Mouse (Mus musculus): Measurements from ENCODE around the gene Araf. TPM values are rescaled to one million over a fixed set of nuclear protein-coding genes. Genes with fewer than 3 reads are reported as not detected.

Araf gene
- total RNA-seq, 2 experiments from 2014 or later, result 84.4 to 85.1 TPM

DNA sequence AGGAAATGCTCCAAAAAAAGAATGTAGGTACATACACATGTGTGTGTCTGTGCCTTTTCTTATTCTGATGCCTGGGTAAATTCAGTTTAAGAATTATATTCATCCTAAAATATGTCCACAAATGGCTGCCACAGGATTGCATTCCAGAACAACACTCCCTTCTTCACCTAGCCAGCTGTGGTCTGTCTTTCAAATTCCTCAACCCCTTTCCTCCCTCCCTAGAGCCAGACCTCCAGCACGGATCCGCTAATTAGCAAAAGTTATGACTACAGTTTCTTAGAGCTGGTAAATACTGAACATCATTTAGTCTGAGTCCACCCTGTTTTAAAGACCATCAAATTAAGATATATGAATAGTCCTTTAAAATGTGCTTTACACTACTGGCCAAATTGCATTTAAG, 50.2 kb downstream of the Araf start:
- intact Hi-C loops (cut with DNase I), result loop anchor here (5.0 kb wide), 1 partner anchor 99 kb away; no protein-coding TSS in a partner anchor
- DNase-seq, result no peak

DNA sequence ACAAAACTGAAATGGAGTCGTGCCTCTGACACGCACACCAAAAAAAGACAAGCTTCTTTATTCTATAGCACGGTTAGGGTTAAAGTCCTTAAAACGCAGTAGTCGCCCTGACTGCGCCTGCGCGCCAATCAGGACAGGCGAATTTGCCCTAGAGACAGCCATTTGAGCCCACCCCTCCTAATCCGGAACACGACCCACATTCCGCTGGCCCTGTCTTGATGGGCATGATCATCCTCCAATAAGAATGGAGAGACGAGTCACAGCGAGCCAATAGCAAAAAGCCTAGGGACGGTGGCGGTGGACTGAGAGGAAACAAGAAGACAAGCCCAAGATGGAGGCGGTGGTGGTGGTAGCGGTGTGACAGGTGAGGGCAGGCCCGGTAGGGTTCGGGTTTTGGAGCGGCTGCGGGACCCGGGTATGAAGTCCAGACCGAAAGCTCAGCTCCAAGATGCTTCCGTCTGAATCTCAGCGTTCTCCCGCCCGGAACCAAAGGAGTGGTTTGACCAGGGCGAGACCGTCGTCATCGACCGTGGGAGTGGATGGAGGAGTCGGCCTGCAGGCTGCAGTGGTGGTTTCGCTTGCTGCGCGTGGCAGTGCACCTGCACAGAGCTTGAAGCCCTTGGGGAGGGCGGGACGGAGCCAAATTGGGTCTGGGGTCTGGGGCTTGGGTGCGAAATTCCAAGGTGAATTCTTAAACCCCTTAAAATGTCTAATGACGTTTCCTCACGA, 50.8 kb downstream of the Araf start:
- DNase-seq, result peak; percentile 94 to 96
- intact Hi-C loops (cut with DNase I), result loop anchor here (5.0 kb wide), 1 partner anchor 99 kb away; no protein-coding TSS in a partner anchor

DNA sequence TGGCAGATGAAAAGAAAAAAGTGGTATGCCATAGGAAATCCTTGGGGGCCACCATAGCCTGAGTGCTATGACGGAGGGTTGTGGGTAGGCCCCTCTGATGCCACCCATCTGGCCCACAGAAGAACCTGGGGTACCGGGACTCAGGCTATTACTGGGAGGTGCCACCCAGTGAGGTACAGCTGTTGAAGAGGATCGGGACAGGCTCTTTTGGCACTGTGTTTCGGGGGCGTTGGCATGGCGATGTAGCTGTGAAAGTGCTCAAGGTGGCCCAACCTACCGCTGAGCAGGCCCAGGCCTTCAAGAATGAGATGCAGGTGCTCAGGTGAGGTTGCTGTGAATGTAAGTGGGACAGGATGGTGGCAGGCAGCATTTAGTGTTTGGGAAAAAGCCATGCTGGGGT, 56.2 kb downstream of the Araf start:
- intact Hi-C loops (cut with DNase I), result loop anchor here (10.0 kb wide), 1 partner anchor 169 kb away; the partner anchor contains the start of gene Cdk16
- no peak for DNase-seq

DNA sequence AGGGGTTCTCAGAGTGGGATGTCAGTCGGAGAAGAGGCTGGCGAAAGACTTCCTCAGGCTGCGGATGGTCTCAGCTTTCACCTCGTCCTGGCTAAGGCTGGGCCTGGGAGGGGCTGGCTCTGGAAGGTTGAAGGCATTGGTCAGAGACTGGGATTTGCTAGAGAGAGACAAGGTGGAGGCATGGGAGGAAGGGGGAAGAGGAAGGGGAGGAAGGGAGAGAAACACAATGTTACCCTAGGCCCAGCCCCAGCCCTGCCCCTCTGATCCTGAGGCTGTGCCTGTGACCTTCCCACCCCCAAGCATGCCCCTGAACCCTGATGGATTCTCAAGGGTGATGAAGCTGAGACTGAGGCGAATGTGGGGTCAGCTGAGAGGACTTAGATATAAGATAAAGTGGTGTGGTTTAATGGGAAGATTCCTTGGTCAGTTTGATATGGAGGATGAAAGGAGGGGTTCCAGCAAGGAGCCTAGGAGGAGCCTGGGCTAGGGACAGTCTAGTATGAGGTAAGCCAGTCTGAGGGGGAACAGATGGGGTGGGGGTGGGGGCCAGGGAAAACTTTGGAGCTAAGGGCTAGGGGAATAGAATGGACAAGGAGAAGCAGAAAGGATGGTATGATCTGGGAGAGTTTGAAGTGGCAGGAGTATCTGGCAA, 64.0 kb downstream of the Araf start:
- DNase-seq, result no peak
- intact Hi-C loops (cut with DNase I), result no loop called here

DNA sequence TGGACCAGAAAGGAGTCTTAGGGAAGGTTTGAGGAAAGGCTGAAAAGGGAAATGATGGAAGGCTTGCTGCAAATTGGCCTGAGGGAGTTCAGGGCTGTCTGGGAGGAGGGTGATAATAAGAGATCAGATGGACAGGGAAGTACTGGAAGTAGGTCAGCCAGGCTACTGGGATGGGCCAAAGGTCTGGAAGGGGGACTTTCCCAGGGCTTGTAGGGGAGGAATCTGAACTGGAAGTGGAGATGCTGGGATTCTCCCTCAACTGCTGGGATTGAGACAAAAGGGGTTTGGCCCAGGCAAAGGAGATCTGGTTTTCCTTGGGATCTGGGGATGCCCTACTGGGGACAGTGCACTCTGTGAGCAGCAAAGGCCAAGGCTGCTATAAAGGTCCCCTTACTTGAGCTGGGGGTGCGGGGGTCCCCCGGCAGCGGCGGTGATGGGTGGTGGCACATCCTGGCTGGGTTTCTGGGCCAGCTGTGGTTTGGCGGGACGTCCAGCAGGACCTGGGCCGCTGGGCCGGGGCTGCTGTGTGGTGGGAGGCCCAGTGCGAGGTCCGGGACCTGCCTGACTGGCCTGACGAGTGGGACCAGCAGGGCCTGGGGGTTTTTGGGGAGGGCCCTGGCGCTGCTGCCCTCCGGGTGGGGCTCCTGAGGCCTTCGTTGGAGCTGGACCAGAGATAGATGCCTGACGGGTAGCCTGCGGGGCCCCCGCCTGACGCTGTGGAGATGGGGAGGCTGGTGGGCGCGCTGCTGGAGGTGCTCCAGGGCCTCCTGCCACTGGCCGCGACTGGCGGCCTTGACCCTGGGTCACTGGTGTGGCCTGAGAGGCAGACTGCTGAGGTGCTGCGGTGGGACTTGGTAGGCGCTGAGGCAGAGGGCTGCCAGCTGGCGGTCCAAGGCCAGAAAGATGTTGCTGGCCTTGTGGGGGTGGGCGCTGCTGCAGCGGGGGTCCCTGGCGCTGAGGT, 64.8 kb downstream of the Araf start:
- peak; percentile 43 to 47 for DNase-seq

DNA sequence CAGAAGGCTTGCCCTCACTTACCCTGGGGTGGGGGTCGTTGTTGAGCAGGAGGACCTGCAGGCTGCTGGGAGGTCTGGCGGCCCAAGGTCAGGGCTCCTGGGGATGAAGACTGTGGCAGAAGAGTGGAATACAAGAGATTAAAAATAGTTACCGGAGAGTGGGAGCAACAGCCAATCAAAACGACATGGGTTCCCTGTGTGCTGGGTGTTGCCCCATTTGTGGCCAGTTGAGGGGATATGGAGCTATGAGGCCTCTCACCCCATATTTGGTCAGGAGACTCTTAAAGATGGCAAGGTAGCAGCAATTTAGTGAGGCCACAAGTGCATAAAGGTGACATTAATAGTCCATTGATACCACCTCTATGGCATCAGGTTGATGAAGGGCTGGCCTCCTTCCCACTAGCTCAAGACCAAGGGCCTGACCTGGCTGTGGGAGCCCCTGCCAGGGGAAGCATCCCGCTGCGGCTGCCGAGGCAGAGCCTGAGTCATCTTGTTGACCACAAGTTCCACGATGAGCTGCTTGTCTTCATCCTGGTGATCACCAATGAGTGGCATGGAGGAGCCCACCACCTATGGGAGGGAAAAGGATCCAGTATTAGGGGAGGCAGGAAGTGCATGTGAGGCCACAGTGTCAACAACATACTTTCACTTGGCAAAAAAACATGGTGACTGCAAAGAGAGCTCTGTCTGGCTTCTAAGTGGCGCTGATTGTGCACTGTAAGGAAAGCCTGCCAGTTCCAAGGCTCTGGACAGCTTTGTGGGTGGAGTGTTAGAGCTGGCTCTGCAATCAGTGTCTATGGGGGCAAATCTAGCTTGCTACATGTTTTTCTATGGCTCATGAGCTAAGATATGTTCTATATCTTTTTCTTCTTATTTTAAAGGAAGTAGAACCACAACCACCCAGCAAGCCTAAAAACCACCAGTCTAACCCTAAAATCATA, 65.8 kb downstream of the Araf start:
- DNase-seq, result peak; percentile 31 to 35
- intact Hi-C loops (cut with DNase I), result no loop called here

More for the DNA sequence above, 64.8 kb downstream of the Araf start:
- intact Hi-C loops (cut with DNase I), result no loop called here

DNA sequence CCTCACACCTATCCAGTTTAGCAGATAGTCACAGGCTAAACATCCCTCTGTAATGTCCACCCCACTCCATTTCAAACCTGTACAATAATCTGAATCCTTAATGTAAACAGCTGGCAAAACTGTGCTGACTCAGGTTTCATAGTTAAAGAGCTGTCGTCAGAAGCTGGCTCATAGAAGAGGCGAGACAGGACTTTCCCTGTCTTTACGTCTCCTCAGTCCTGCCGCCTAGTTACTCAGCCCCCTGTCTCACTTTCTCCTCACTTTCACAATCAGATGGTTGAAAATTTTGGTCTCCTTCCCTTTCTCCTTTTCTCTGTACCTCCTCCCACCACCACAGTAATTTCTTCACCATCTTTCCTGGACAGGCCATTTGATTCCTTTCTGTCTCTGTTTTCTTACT, 70.5 kb downstream of the Araf start:
- intact Hi-C loops (cut with DNase I), result no loop called here
- no peak for DNase-seq

DNA sequence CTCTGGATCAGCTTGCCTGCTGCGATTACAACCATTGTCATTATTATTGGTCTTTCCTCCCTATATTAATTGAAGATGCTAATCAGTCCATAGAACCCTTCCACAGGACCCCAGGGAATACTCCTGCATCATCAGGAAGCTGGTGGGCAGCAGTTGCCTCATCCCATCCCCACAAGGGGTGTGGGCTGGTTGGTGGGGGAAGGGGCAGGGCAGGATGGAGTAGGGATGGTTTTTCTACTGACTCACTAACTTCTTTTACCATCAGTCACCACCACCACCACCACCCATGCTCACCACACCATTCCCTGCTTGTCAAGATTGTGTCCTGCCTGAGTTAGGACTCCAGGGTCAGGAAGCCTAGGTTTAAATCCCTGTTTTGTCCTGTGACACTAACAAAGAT, 71.6 kb downstream of the Araf start:
- no peak for DNase-seq
- intact Hi-C loops (cut with DNase I), result no loop called here

DNA sequence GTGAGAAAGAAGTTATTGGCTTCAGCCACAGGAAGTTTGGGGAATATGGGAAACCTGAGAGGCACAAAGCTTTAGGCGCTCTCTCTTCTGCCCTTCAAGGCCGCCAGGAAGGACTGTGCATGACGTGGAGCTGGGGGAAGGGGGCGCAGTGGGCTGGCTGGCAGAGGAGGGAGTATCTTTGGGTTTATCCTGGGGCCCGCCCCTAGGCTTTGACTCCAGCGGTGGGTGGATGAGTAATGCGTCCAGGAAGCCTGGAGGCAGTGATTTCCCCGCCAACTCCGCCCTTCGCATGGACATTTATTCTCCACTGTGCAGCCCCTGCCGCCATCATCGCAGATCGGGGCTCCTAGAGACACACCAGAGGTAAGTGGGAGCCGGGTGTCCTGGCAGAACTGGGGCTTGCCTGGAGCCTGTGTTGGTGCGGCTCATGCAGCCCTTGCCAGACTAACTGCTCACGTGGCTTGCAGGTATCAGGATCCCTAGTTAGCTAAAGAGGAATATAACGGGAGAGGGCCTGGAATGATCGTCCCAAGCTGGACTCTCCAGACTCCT, 72.4 kb downstream of the Araf start, which contains the start of gene Timp1:
Gene Timp1 (plus strand): TSS at position 205 of the 552 bp plus-strand sequence.
- intact Hi-C loops (cut with DNase I), result no loop called here
- DNase-seq, result peak; percentile 63 to 66

DNA sequence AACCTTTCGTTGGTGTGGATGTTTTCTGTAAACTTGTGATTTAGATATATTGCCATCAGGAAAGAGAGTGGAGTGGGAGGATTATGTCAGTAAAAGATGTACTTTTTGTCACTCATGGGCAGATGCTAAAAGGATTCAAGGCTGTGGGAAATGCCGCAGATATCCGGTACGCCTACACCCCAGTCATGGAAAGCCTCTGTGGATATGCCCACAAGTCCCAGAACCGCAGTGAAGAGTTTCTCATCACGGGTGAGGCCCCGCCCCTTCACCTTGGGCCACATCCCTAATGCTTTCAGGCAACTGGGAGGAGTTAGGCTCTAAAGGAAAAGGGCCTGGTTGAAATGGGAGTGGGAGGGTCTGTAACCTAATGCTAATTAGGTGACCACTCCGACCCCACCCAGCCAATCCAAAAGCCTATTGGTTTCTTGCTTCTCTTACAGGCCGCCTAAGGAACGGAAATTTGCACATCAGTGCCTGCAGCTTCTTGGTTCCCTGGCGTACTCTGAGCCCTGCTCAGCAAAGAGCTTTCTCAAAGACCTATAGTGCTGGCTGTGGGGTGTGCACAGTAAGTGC, 75.4 kb downstream of the Araf start:
- no peak for DNase-seq
- intact Hi-C loops (cut with DNase I), result no loop called here

DNA sequence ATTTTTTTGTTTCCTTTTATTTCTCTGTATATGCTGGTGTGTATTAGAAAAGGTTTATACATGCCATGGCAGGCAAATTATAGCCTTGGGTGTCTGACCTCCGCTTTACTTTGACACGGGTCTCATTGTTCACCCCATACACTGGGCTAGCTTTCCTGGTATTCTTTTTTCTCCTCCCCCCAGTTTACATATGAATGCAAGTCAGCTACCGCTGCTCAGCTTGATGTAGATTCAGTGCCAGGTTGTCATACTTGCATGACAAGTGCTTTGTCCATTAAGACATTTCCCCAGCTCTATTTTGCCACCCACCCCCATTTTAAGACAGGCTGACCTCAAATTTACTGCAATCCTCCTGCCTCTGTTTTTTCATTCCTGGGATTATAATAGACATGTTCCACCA, 77.6 kb downstream of the Araf start:
- DNase-seq, result no peak
- intact Hi-C loops (cut with DNase I), result no loop called here

DNA sequence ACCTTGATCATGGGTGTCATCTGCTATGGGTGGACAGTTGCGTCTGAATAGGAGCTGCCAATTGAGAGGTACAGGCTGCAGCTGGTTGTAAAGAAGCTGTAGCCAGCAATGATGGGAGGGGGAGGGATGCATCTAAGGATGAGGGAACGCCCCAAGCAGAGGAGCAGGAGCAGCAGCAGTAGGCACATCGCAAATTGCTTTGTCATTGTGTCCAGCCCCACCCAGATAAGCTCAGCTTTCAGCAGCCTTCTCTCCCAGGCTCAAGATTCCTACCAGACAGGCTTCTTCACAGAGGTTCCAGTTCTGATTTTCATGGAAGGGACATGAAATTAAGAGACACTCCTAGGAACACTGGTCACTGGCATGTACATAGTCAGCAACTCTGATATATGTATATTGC, 112.5 kb downstream of the Araf start:
- DNase-seq, result no peak
- intact Hi-C loops (cut with DNase I), result no loop called here

Small RNA genes within 50 kb of the gene (microRNA-seq; reads per million reads assigned to microRNA genes)
- gene Gm24824 (0 to 0.35 reads per million in 2 experiments), gene Mir5617 (0.47 to 1.0 reads per million in 2 experiments)

Other genes starting within 250 kb of the Araf start
- gene Rgn, start 248.0 kb upstream of the Araf start, total RNA-seq (2021), result 1 to 10 TPM in 1 of 2 experiments, under 1 TPM in 1; 0.89 to 1.2 TPM
- 10 to 100 TPM; 24.1 to 29.5 TPM for gene Rbm10, start 180.3 kb upstream of the Araf start, total RNA-seq (2021)
- 100 to 1,000 TPM; 586 to 630 TPM for gene Ndufb11, start 180.2 kb upstream of the Araf start, total RNA-seq (2021)
- gene Uba1, start 139.5 kb upstream of the Araf start, total RNA-seq (2021), result 100 to 1,000 TPM; 260 to 271 TPM
- 100 to 1,000 TPM; 169 to 183 TPM for gene Cdk16, start 109.9 kb upstream of the Araf start, total RNA-seq (2021)
- 10 to 100 TPM; 10.8 to 11.0 TPM for gene Usp11, start 93.9 kb upstream of the Araf start, total RNA-seq (2021)
- gene Timp1, start 72.4 kb downstream of the Araf start, total RNA-seq (2021), result 10 to 100 TPM; 15.4 to 16.4 TPM
- gene Syn1, start 123.2 kb downstream of the Araf start, total RNA-seq (2021), result under 1 TPM; 0.36 to 0.40 TPM
- gene Cfp, start 133.7 kb downstream of the Araf start, total RNA-seq (2021), result 1 to 10 TPM; 5.7 to 7.3 TPM
- 10 to 100 TPM; 11.4 to 11.8 TPM for gene Elk1, start 152.8 kb downstream of the Araf start, total RNA-seq (2021)
- gene Uxt, start 164.2 kb downstream of the Araf start, total RNA-seq (2021), result 10 to 100 TPM; 33.4 to 36.7 TPM

Measured in heart, postnatal 10 days (tissue).